ENCODE assay signal across 10 mouse cellular contexts in the genomic region with DNA sequence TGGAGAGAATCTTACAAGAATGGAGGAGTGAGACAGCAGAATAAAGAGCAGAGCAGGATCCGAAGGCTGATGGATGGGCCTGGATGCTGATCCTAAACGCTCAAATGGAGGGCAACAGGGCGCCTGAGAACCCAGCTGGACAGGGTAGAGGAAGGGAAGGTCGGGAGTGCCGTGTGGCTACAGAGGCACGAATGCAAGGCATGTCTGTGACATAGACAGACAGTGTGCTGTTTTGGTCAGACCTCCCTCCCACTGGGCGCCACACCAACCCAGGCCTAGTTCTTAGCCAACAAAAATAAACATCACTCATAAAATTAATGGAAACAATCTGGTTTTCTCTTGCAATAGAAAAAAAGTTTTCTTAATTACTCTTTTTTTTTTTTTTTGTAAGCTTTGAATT.
DNase-seq lines count a peak whose midpoint lies in the region; ATAC-seq lines count a peak whose summit lies in the region.
"Had no signal": no experiment of that assay in that cellular context is flagged by ENCODE, and none has a peak within 500 bp of the region (broad histone marks: within the 10 kb centered on the region; RNA-seq: fewer than 3 reads in every experiment).

No protein-coding gene starts in this region.

- H3K9me3 ChIP-seq in hindbrain, embryonic 10.5 days, result no peaks in the 10 kb centered on the region
- no peaks in the 10 kb centered on the region for H3K9me3 ChIP-seq in hindbrain, embryonic 12.5 days (replicated peaks)

- 55% methylated on average over 7 of the region's 7 CpGs for WGBS in hindbrain, embryonic 10.5 days
- WGBS in hindbrain, embryonic 12.5 days, result 55% methylated on average over 7 of the region's 7 CpGs

- ATAC-seq in hindbrain, embryonic 12.5 days (ENCODE audit: low FRiP score), result no peak

- H3K4me3 ChIP-seq in hindbrain, embryonic 10.5 days, result no peak overlapping the region
- H3K4me3 ChIP-seq in hindbrain, embryonic 12.5 days, result no peak overlapping the region

- peaks cover 12% of the 10 kb centered on the region for H3K4me1 ChIP-seq in hindbrain, embryonic 10.5 days (replicated peaks)
- peaks cover 13% of the 10 kb centered on the region for H3K4me1 ChIP-seq in hindbrain, embryonic 12.5 days

- no peaks in the 10 kb centered on the region; the same call in 1 of the 2 replicates for H3K27me3 ChIP-seq in hindbrain, embryonic 10.5 days (ENCODE audit: insufficient read depth, poor library complexity, severe bottlenecking)
- peaks cover 9% of the 10 kb centered on the region for H3K27me3 ChIP-seq in hindbrain, embryonic 12.5 days

- H3K4me2 ChIP-seq in hindbrain, embryonic 12.5 days (replicated peaks), result no peak overlapping the region

- no peaks in the 10 kb centered on the region for H3K36me3 ChIP-seq in hindbrain, embryonic 10.5 days
- no peaks in the 10 kb centered on the region for H3K36me3 ChIP-seq in hindbrain, embryonic 12.5 days

- H3K27ac ChIP-seq in hindbrain, embryonic 10.5 days, result no peak overlapping the region
- no peak overlapping the region for H3K27ac ChIP-seq in hindbrain, embryonic 12.5 days
- H3K27ac ChIP-seq: liver, embryonic 14.5 days had no signal

- DNase-seq in hindbrain, embryonic 10.5 days (ENCODE audit: low spot score), result peak; percentile 12
- peak; percentile 35 for DNase-seq in embryo, embryonic 10.5 days (ENCODE audit: low spot score)
- DNase-seq in kidney, adult 9 months, result peak; percentile 47
- peak; percentile 78 for DNase-seq in lung, postnatal 10 days
- no peak for DNase-seq in left cerebral cortex, adult 9 months (ENCODE audit: low spot score in 2 of 2)
- no peak for DNase-seq in gastrocnemius, postnatal 25 days
- DNase-seq in layer of hippocampus, postnatal 25 days (ENCODE audit: extremely low spot score in 1 of 2, low spot score in 1 of 2), result no peak
- DNase-seq: gastrocnemius, postnatal 14 days had no signal

- no peak overlapping the region for H3K9ac ChIP-seq in hindbrain, embryonic 12.5 days
- H3K9ac ChIP-seq: liver, embryonic 14.5 days had no signal

Comparison
In these comparisons a context has a peak if more than half of its experiments do, and no peak if none do; other contexts are left out.
1. DNase-seq: peak in hindbrain, embryonic 10.5 days (single experiment), embryo, embryonic 10.5 days (single experiment), kidney, adult 9 months (single experiment) and lung, postnatal 10 days (single experiment); none in left cerebral cortex, adult 9 months (0 of 2), gastrocnemius, postnatal 25 days (single experiment) and layer of hippocampus, postnatal 25 days (0 of 2).